Mouse (Mus musculus): ENCODE data around the gene Oip5.

The Oip5 gene

DNA sequence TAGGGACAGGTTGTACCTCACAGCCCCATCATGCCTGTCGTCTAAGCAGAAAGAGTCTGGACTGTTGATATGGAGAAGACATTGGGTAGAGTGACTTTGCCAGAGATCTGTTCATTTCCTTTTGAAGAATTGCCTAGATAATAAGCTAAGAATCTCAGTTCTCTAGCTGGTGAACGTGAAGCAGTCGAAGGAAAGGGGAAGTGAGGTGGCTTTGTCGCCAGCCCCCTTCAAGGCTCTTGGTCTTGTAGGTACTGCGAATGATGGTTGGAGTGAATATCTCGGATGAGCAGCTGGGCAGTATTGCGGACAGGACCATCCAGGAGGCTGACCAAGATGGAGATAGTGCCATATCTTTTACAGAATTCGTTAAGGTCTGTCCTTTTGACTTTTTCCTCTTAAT, 34.0 kb downstream of the Oip5 start:
- no peak for DNase-seq (ENCODE audit: low spot score)

DNA sequence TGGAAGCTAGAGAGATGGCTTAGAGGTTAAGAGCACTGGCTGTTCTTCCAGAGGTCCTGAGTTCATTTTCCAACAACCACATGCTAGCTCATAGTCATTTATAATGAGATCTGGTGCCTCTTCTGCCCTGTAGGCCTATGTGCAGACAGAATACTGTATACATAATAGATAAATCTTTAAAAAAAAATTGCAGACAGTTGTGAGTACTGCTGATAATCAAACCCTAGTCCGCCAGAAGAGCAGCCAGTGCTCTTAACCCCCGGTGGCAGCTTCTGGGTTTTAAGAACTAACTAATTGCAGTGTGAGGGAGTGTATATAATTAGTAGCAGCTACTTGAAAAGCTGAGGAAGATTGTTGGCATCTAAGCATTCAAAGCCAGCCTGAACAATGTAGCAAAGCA, 34.8 kb downstream of the Oip5 start:
- no peak for DNase-seq (ENCODE audit: low spot score)

DNA sequence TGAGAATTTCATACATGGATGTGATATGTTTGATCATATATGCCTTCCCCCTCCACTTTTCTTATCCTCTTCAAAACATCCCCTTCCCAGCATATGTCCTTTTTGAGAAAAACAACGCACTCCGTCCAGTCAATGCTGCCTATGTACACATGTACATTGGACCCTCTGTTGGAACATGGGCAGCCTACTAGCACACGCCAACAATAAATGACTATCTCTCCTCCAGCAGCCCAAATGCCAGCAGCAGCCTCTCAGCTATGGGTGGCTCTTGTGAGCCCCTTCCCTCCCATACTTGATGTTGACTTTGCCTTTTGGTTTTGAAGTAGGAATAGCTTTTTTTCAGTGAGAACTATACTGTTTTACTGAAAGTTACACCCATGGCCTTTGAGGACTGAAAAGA, 36.7 kb downstream of the Oip5 start:
- no peak for DNase-seq (ENCODE audit: low spot score)

DNA sequence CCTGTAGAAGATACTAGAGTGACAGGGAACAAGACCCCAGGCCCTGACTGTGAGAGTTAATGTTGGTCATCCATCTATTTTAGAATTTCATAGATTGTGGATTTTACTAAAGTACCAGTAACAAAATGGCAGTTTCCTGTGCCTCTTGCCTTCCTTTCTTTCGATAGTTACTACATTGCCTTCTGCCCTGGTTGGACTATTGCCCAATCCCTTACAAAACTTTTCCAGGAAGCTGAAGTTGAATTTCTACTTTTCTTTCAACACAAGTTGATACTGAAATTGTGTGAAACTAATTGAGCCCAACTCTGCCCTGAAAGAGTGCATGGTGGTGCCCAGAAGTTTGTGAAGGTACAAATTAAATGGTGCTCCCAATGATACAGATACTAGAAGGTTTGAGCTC, 45.8 kb downstream of the Oip5 start:
- peak; percentile 49 for DNase-seq (ENCODE audit: low spot score)

DNA sequence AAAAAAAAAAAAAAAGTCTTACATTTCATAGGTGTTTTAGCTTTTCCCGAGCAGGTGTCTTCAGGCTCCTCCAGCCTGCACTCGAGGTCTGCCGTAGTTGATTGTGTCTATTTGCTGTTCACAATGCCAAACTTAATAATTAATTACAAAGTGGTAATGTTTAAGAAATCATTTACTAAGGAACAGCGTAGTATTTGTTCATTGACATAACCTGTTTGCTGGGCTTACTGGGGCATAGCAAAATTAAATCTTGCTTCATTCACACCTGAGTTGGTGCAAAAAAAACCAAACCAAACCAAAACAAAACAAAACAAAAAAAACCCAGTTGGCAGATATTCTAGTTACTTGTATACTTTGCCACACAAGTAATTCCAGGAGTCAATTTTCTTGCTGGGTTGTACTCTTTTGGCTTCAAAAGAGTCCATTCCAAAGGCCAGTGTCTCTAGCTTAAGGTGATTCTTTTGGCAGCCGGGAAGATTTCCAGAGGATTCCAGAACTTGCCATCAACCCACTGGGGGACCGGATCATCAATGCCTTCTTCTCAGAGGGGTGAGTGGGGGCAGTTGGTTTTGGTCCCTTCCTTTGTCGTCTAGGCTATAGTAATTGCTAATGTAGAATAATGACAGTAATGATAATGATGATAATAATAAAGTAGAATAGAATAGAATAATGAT, 52.0 kb downstream of the Oip5 start:
- DNase-seq (ENCODE audit: low spot score), result no peak

DNA sequence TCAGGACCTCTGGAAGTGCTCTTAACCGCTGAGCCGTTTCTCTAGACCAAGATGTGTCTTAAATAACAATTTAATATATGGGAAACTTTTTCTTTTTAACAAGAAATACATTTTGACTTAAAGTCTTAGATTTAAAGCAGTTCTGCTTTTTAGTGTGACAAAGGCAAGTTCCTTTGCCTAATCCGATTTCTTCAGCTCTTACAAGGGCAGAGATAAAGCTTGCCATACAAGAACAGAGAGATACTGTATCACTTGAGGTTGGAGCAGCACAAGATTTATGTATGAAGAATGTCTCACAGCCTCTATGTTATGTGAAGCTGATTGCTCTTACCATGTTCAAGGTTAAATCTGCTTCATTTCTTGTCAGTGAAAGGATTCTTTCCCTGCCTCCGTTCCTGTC, 53.0 kb downstream of the Oip5 start:
- DNase-seq (ENCODE audit: low spot score), result no peak

DNA sequence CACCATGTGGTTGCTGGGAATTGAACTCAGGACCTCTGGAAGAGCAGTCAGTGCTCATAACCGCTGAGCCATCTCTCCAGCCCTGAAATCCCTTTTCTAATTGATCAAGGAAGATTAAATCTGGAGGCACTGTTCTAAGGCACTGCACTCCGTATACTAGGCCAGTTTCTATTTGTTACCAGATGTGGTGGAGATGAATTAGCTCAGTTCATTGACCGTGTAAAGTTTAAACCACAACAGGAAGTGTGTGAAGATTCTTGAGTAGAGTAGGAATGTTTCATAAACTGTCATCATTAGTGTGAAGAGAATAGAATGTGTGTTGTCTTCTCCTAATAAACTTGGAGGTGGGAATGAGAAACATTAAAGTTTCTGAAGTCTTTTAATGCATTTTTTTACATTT, 56.5 kb downstream of the Oip5 start:
- DNase-seq (ENCODE audit: low spot score), result no peak

Measured in lung, postnatal 25 days (tissue).